Mouse (Mus musculus) MEL (cell line): ENCODE results near the gene Tprn. TPM values are rescaled to one million over a fixed set of nuclear protein-coding genes. Genes with fewer than 3 reads are reported as not detected.

ENCODE experiments used
- DNase-seq: peaks from one replicate; pipeline ENCODE4 v3.0.0; 2011; ENCODE audit warnings: low read depth, low spot score
- H3K27ac ChIP-seq: 2 replicates; pipeline ENCODE4 v1.5.1; 2012; ENCODE audit warnings: low read depth, mild to moderate bottlenecking, control low read depth, low read length, moderate library complexity; ENCODE audit not compliant: control insufficient read depth
- H3K27me3 ChIP-seq, 2 experiments: fragments of 150-350 bp in 1 of 2; sonication (generic) in 1 of 2; 2 replicates each; pipeline ENCODE4 v1.6.1; 2012; ENCODE audit warnings: low read length in 2 of 2, mild to moderate bottlenecking in 2 of 2, improper control_type of control experiment in 1 of 2, moderate library complexity in 1 of 2; ENCODE audit not compliant: insufficient read depth in 2 of 2, control insufficient read depth in 1 of 2
- H3K36me3 ChIP-seq, 2 experiments: 2 replicates each; pipeline ENCODE4 v1.6.1; 2012 to 2014; ENCODE audit warnings: low read length in 2 of 2, improper control_type of control experiment in 1 of 2, inconsistent platforms in 1 of 2, mild to moderate bottlenecking in 1 of 2; ENCODE audit not compliant: insufficient read depth in 2 of 2, control insufficient read depth in 1 of 2
- H3K4me1 ChIP-seq, 2 experiments: fragments of 150-350 bp in 1 of 2; sonication (generic) in 1 of 2; 2 replicates each; pipeline ENCODE4 v1.6.1; 2012; ENCODE audit warnings: low read length in 2 of 2, improper control_type of control experiment in 1 of 2, mild to moderate bottlenecking in 1 of 2; ENCODE audit not compliant: insufficient read depth in 2 of 2, control insufficient read depth in 1 of 2
- H3K4me3 ChIP-seq, 2 experiments: fragments of 150-350 bp in 1 of 2; sonication (generic) in 1 of 2; 2 replicates each; pipeline ENCODE4 v1.5.1; 2012; ENCODE audit warnings: low read depth in 2 of 2, low read length in 2 of 2, mild to moderate bottlenecking in 2 of 2, moderate library complexity in 2 of 2, control low read depth in 1 of 2, improper control_type of control experiment in 1 of 2; ENCODE audit not compliant: control insufficient read depth in 1 of 2, insufficient read depth in 1 of 2
- H3K79me2 ChIP-seq: 2 replicates; pipeline ENCODE4 v1.6.1; 2012; ENCODE audit warnings: mild to moderate bottlenecking, low read length, moderate library complexity; ENCODE audit not compliant: control insufficient read depth, poor library complexity, insufficient read depth
- H3K9ac ChIP-seq: 2 replicates; pipeline ENCODE4 v1.6.1; 2012; ENCODE audit warnings: low read depth, mild to moderate bottlenecking, control low read depth, low read length, moderate library complexity; ENCODE audit not compliant: control insufficient read depth, poor library complexity, severe bottlenecking
- H3K9me3 ChIP-seq: fragments of 150-350 bp; sonication (generic); replicated peaks from 2 replicates; pipeline ENCODE4 v1.6.1; 2012; ENCODE audit warnings: mild to moderate bottlenecking, low read length, improper control_type of control experiment, moderate library complexity; ENCODE audit not compliant: insufficient read depth
- BHLHE40 ChIP-seq: IDR thresholded peaks from 2 replicates; pipeline ENCODE4 v1.6.1; 2012; ENCODE audit warnings: low read depth, mild to moderate bottlenecking, inconsistent platforms, low read length, improper control_type of control experiment, borderline replicate concordance
- CHD2 ChIP-seq: IDR thresholded peaks from 2 replicates; pipeline ENCODE4 v1.6.1; 2011; ENCODE audit warnings: low read length, improper control_type of control experiment
- E2F4 ChIP-seq: IDR thresholded peaks from 2 replicates; pipeline ENCODE4 v1.6.1; 2011; ENCODE audit warnings: low read depth, low read length, improper control_type of control experiment, borderline replicate concordance
- ELF1 ChIP-seq: IDR thresholded peaks from 2 replicates; pipeline ENCODE4 v1.6.1; 2014; ENCODE audit warnings: low read depth, mild to moderate bottlenecking, inconsistent platforms, low read length, improper control_type of control experiment, moderate library complexity
- EP300 ChIP-seq, 2 experiments: IDR thresholded peaks; 2 replicates each; pipeline ENCODE4 v1.6.1; 2011; ENCODE audit warnings: improper control_type of control experiment in 2 of 2, low read length in 2 of 2, low read depth in 1 of 2, mild to moderate bottlenecking in 1 of 2
- GABPA ChIP-seq: IDR thresholded peaks from 2 replicates; pipeline ENCODE4 v1.6.1; 2012; ENCODE audit warnings: low read depth, mild to moderate bottlenecking, inconsistent platforms, low read length, improper control_type of control experiment, moderate library complexity
- GATA1 ChIP-seq: IDR thresholded peaks from 2 replicates; pipeline ENCODE4 v1.6.1; 2011; ENCODE audit warnings: low read depth, low read length, improper control_type of control experiment
- HCFC1 ChIP-seq: IDR thresholded peaks from 2 replicates; pipeline ENCODE4 v1.6.1; 2012; ENCODE audit warnings: low read depth, mild to moderate bottlenecking, inconsistent platforms, low read length, improper control_type of control experiment, moderate library complexity
- KAT2A ChIP-seq: conservative IDR thresholded peaks from 2 replicates; pipeline ENCODE4 v1.6.1; 2012; ENCODE audit warnings: low read depth, low read length, improper control_type of control experiment, inconsistent platforms
- MAFK ChIP-seq: IDR thresholded peaks from 2 replicates; pipeline ENCODE4 v1.6.1; 2011; ENCODE audit warnings: low read depth, mild to moderate bottlenecking, low read length, improper control_type of control experiment, borderline replicate concordance
- MAZ ChIP-seq: IDR thresholded peaks from 2 replicates; pipeline ENCODE4 v1.6.1; 2012; ENCODE audit warnings: low read depth, mild to moderate bottlenecking, inconsistent platforms, low read length, improper control_type of control experiment
- MEF2A ChIP-seq: IDR thresholded peaks from 2 replicates; pipeline ENCODE4 v1.6.1; 2014; ENCODE audit warnings: low read depth, mild to moderate bottlenecking, inconsistent platforms, low read length, improper control_type of control experiment; ENCODE audit not compliant: poor library complexity, insufficient replicate concordance, severe bottlenecking; ENCODE audit errors: extremely low read depth
- MXI1 ChIP-seq: IDR thresholded peaks from 2 replicates; pipeline ENCODE4 v1.6.1; 2011; ENCODE audit warnings: mild to moderate bottlenecking, low read depth, low read length, improper control_type of control experiment
- MYB ChIP-seq: IDR thresholded peaks from 2 replicates; pipeline ENCODE4 v1.6.1; 2011; ENCODE audit warnings: mild to moderate bottlenecking, low read depth, low read length, improper control_type of control experiment
- MYC ChIP-seq: IDR thresholded peaks from 2 replicates; pipeline ENCODE4 v1.6.1; 2011; ENCODE audit warnings: low read depth, mild to moderate bottlenecking, low read length, improper control_type of control experiment, moderate library complexity
- NELFE ChIP-seq: IDR thresholded peaks from 2 replicates; pipeline ENCODE4 v1.6.1; 2011; ENCODE audit warnings: low read depth, low read length, improper control_type of control experiment
- POLR2A ChIP-seq, 2 experiments: IDR thresholded peaks; 2 replicates each; pipeline ENCODE4 v1.6.1; 2011 to 2012; ENCODE audit warnings: low read length in 2 of 2, mild to moderate bottlenecking in 2 of 2, control low read depth in 1 of 2, improper control_type of control experiment in 1 of 2, low read depth in 1 of 2, moderate library complexity in 1 of 2; ENCODE audit not compliant: control insufficient read depth in 1 of 2, insufficient read depth in 1 of 2, poor library complexity in 1 of 2
- POLR2AphosphoS2 ChIP-seq: IDR thresholded peaks from 2 replicates; pipeline ENCODE4 v1.6.1; 2011; ENCODE audit warnings: low read length, improper control_type of control experiment
- SIN3A ChIP-seq: IDR thresholded peaks from 2 replicates; pipeline ENCODE4 v1.6.1; 2012; ENCODE audit warnings: low read length, improper control_type of control experiment, inconsistent platforms
- TAL1 ChIP-seq: IDR thresholded peaks from 2 replicates; pipeline ENCODE4 v1.6.1; 2012; ENCODE audit warnings: mild to moderate bottlenecking, inconsistent platforms, low read length, moderate library complexity, mixed read lengths
- UBTF ChIP-seq: IDR thresholded peaks from 2 replicates; pipeline ENCODE4 v1.6.1; 2012; ENCODE audit warnings: low read depth, mild to moderate bottlenecking, inconsistent platforms, low read length, improper control_type of control experiment, moderate library complexity, borderline replicate concordance; ENCODE audit not compliant: insufficient read depth
- USF2 ChIP-seq, 2 experiments: IDR thresholded peaks; 2 replicates each; pipeline ENCODE4 v1.6.1; 2011 to 2012; ENCODE audit warnings: improper control_type of control experiment in 2 of 2, low read length in 2 of 2, borderline replicate concordance in 1 of 2, inconsistent platforms in 1 of 2, low read depth in 1 of 2, mild to moderate bottlenecking in 1 of 2; ENCODE audit not compliant: insufficient read depth in 1 of 2
- polyA plus RNA-seq, 2 experiments: library from polyadenylated mRNA; stranded (reverse) in 1 of 2; unstranded in 1 of 2; fragments of >175 nt in 1 of 2; fragments of >200 nt in 1 of 2; gene quantifications; 2 replicates each; pipeline versions ENCODE4 v1.2.1 to v1.2.4; 2012; ENCODE audit warnings: low replicate concordance in 2 of 2, low read depth in 1 of 2; ENCODE audit not compliant: insufficient read length in 2 of 2, insufficient read depth in 1 of 2, missing spikeins in 1 of 2
- total RNA-seq: library from RNA; depleted of rRNA; stranded (reverse); fragments of 300-350 nt; gene quantifications from 2 replicates; pipeline ENCODE4 v1.2.3, GENCODE M21; 2012

Tprn gene
- total and polyA plus RNA-seq, 3 experiments, result 32.9 to 50.8 TPM; not detected in 1

GRCm38 (mm10) chr2:25290101-25290815, 27.8 kb downstream of the Tprn start:
- Histone ChIP-seq H3K27ac (no peak overlapping the region), H3K4me3 (no peak overlapping the region), H3K9ac (no peak overlapping the region), H3K27me3 (no peaks in the 10 kb centered on the region), H3K4me1 (peaks cover 7 to 35% of the 10 kb centered on the region in 2 experiments), H3K9me3 (no peaks in the 10 kb centered on the region), H3K36me3 (peaks cover 0 to 11% of the 10 kb centered on the region in 2 experiments; a peak in 2 of 4 replicates), H3K79me2 (no peaks in the 10 kb centered on the region)
- no peak for DNase-seq
- TF ChIP-seq GATA1 (no peak), MAFK (no peak), UBTF (no peak), POLR2AphosphoS2 (no peak), MYC (no peak), NELFE (no peak), MXI1 (no peak), EP300 (IDR thresholded peaks at IDR 0.05; ENCODE audit: low read depth in 1 of 2, low read length in 2 of 2) (no peak), HCFC1 (no peak), MEF2A (no peak), SIN3A (no peak), TAL1 (no peak), KAT2A (no peak), MAZ (no peak), CHD2 (no peak), ELF1 (no peak), MYB (no peak), BHLHE40 (no peak), E2F4 (no peak)

- peaks cover 0 to 11% of the 10 kb centered on the region in 2 experiments; a peak in 2 of 4 replicates for H3K36me3 ChIP-seq
- no peaks in the 10 kb centered on the region for H3K79me2 ChIP-seq
- no peaks in the 10 kb centered on the region for H3K27me3 ChIP-seq
- TF ChIP-seq MEF2A, result no peak
- no peak for TF ChIP-seq NELFE
- no peak for TF ChIP-seq HCFC1
- TF ChIP-seq POLR2AphosphoS2, result no peak
- TF ChIP-seq GABPA, result no peak
- no peak for TF ChIP-seq UBTF
- no peak for TF ChIP-seq USF2 (IDR thresholded peaks at IDR 0.05; ENCODE audit: borderline replicate concordance in 1 of 2, insufficient read depth in 1 of 2, low read depth in 1 of 2, low read length in 2 of 2)
- TF ChIP-seq POLR2A (IDR thresholded peaks at IDR 0.05; ENCODE audit: control insufficient read depth in 1 of 2, insufficient read depth in 1 of 2, low read depth in 1 of 2, low read length in 2 of 2, poor library complexity in 1 of 2), result no peak
- H3K9me3 ChIP-seq, result no peaks in the 10 kb centered on the region
- DNase-seq, result no peak
- no peak overlapping the region for H3K27ac ChIP-seq
- H3K4me1 ChIP-seq, result peaks cover 7 to 34% of the 10 kb centered on the region in 2 experiments
- no peak overlapping the region for H3K4me3 ChIP-seq
- no peak overlapping the region for H3K9ac ChIP-seq
These were observed 28.4 kb downstream of the Tprn start for GRCm38 (mm10) chr2:25290816-25291130.
